Mouse (Mus musculus): ENCODE data around the gene Mefv.
"Not testable (repeated sequence)": the region's sequence is repeated elsewhere in the genome, so short reads cannot be mapped to it uniquely, and the experiment has no call there.

Mefv gene

DNA sequence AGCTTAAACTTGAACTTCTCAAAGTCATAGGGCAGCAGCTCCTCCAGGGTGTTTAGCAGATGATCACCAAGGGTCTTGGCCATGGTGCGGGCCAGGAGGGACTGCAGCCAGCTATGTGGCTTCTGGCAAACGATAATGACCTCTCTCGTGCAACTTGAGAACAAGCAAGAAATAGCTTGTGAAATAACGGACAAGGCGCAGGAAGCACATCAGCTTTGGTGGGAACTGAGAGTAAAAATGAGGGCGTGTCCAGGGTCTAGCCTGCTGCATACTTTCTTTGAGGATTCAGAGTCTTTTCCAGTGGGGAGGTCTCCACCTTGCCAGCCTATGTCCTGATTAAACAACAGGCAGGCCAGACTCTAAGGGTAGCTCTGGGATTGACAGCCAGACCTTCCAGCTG, at the start of gene Mefv:
TSS of gene Mefv (minus strand) at position 118 of the 400 bp plus-strand sequence.
- no peak for DNase-seq

DNA sequence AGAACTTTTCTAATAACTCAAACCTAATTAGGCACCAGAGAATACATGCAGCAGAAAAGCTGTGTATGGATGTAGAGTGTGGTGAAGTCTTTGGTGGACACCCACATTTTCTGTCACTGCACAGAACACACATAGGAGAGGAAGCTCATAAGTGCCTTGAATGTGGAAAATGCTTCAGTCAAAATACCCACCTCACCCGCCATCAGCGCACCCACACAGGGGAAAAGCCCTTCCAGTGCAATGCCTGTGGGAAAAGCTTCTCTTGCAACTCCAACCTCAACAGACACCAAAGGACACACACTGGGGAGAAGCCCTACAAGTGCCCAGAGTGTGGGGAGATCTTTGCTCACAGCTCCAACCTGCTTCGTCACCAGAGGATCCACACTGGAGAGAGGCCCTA, 31.1 kb upstream of the Mefv start:
- no peak for DNase-seq

DNA sequence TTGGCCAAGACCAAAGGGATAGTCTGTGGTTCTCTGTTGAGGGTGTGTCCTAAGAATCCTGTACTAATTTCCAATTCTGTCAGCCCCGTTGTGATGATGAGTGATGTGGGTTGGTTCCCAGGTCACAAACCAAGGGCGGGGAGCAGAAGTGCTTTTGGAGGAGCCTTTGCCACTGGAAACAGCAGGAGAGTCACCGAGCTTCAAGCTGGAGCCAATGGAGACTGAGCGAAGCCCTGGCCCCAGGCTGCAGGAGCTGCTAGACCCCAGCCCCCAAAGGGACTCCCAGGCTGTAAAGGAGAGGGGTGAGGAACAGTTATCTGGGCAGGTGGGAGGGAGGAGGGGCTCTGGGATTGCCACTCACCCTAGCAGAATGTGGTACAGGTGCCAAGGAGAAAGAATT, 27.8 kb upstream of the Mefv start:
- no peak for DNase-seq

DNA sequence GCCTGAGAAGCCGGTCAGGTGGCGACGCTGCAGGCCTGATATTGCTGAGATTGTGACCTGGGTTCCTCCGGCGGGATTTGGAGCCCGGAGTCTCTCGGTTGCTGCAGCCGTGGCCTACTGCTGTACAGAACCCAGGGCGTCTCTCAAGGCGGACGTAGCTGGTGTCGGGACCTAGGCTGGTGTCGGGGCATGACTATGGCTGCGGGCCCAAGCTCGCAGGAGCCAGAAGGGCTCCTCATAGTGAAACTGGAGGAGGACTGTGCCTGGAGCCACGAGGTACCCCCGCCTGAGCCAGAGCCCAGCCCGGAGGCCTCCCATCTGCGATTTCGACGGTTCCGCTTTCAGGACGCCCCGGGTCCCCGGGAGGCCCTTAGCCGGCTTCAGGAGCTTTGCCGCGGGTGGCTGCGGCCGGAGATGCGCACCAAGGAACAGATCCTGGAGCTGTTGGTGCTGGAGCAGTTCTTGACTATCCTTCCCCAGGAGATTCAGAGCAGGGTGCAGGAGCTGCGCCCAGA, 26.3 kb upstream of the Mefv start:
- no peak for DNase-seq

DNA sequence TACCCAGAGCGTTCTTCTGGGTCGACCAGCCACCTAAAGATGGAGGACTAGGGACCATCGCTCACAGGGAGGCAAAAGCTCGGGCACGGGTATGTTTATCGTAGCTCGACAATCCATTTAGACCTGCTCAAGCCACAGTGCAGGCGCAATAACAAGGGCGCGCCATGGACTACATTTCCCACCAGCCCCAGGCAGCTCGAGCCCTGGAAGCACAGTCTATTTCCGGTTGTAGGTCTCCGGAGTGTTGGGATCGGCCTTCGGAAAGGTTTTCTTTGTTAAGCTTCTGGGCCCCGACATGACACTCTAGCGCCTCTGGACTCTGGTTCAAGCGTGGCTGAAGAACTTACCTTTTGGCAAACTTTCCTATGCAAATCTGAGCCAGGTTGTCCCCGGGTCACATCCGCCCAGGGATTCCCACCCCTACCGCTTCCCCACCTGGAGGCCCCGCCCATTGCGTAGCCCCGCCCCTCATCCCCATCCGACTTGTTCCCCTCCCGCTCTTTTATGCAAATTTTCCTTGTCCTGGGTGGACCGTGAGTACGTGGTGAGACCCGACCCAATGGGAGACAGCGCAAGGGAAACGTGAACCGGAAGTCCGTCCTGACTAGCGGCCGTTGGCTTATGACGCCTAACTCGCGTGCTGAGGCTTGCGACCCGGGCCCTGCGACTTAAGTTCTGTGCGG, 25.7 kb upstream of the Mefv start, which contains the start of gene Zfp263:
TSS of gene Zfp263 (plus strand) at position 591 of the 683 bp plus-strand sequence.
- DNase-seq, result peak; percentile 96

DNA sequence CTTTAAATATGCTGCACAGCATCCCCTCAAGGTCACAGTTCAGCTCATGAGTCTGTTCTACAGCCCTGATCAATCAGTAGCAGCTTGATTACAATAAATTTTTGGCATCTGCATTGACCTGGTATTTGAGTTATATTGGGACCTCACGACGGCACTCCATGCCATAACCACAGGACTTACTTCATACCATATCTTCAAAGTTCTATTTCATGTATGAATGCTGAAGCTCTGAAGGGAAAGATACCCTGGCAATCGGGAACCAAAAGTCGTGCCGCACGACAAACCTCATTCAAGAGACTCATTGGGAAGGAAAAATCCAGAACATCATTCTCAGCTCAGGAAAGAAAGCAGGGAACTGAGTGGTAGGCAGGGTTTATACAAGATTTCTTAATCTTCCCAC, 24.6 kb upstream of the Mefv start:
- DNase-seq, result no peak

DNA sequence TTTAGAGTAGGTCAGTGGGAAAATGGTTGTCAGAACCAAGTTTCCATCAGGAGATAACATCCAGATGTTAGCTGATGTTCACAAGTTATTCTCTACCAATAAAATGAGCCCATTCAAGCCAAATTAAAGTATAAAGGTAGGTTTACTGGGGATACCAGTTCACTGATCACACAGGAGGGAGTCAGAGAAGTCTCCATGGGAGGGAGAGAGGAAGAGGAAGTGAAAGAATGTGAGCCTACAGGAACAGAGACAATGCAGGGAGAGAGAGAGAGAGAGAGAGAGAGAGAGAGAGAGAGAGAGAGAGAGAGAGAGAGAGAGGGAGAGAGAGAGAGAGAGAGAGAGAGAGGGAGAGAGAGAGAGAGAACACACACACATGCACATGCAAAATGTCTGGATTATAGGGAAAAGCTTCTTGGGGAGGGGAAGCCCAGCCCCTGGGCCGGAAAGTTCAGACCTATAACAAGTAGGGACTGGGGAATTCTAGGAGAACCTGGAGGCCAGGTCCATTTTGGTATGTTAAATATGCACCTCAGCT, 15.4 kb upstream of the Mefv start:
- DNase-seq, result no peak

DNA sequence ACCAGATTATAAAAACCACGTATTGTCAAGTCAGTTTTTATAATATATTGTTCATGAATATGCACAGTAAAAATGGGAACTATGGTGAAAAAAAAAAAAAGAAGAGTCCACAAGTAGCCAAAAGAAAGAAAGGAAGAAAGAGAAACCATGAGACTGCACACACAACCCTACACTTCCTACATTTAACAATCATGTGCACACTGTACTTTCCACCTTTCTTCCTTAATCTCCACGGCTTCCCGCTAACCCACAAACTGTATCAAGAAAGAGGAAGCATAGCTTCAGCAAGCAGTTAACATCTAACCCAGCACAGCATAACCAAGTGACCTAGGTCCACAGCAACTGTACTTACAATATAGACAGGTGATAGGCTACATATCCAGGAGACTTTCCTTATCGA, 14.7 kb upstream of the Mefv start:
- no peak for DNase-seq

DNA sequence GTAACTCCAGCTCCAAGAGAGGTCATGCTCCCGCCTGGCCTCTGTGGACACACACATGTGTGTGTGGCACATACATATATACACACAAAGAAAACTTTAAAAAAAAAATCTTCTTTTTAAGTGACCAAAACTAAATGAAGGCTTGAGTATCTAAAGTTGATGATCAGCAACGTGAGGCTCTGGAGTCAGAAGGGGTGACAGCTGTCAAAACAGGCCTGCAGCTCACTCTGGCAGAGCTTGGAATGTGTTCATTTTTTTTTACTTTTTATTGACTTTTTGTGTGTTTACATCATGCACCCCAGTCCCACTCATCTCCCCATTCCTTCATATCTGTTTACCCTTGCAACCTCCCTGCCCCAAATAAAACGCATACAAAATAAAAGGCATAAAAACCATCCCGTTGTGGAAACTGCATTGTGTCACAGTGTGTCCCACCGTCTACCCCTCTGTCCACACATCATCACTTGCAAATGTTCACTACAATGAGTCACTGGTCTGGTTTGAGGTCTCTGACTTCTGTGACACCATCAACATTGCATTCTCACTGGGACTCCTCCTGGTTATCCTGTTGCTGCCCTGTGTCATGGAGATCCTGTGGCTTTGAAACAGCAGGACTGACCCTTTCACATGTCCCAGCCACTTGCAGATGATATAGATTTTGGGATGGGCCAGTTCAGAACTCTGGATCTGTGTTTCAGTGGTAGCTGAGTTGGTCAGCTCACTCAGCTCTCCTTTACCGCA, 10.3 kb upstream of the Mefv start:
- DNase-seq, result no peak

DNA sequence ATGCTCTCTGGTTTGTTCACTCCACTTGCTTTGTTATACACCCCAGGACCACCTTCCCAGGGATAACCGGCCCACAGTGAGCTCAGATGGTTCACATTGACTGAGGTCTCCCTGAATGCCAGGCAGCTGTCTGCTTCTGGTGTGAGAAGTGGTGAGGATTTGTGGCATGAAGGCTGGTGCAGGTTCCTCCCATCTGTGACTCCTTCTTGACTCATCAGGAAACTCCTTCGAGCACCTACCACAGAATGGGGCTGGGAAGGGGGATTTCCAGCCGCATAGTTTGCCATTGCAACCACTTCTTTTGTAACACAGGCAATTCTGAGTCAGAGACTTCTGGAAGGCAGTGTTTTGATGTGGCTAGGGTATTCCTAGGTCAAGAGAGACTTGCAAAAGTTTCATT, 5.3 kb upstream of the Mefv start:
- no peak for DNase-seq

DNA sequence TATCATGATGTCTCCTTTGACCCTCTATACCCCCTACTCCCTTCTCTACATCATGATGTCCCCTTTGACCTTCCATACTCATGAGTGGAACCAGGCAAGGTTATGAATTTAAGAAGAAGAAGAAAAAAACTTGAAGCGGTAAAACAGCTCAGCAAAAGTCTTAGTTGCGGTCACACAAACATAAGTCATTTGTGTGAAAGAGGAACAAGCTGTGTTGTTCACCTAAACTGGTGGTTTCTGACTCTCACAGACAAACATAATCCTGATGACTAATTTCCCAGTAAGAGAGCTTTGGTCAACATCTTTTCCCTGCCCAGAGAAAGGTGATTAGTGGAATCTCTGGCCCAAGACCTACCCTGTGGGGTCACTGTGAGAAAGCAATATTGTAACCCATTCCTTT, 3.2 kb downstream of the Mefv start:
- DNase-seq, result no peak

DNA sequence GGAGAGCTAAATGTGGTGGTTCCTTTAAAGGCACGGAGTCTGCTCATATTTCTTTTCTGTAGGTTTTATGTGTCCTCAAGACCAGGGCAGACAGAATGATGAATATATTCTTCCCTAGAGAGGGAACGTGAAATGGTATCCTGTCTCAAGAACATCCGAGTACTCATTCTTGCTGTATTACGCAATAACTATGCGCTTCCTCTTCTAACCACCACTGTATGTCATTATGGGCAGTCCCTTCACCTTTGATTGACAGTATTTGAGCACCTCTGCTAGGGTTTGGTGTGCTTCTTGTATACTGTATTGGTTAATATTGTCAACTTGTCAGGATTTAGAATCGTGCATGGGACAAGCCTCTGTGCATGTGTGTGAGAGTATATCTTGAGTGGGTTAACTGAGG, 11.2 kb downstream of the Mefv start:
- no peak for DNase-seq

DNA sequence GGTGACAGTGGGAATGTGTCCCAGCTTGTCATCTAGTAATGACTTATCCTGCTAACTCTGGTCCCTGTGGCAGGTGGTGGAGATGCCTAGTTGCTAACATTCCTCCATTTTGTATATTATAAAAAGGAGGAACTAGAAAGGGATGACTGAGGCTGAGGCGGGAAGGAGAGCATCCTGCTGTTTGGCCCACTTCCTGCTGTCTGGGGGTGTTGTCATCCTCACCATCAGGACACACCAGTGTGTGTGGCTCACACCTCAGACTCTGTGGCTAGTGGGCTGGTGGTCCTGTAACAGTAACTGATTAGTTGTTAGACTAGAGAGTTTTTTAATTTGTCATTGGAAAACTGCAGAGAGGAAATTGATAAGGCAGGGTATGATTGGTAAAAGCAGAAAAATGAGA, 17.0 kb downstream of the Mefv start:
- no peak for DNase-seq

DNA sequence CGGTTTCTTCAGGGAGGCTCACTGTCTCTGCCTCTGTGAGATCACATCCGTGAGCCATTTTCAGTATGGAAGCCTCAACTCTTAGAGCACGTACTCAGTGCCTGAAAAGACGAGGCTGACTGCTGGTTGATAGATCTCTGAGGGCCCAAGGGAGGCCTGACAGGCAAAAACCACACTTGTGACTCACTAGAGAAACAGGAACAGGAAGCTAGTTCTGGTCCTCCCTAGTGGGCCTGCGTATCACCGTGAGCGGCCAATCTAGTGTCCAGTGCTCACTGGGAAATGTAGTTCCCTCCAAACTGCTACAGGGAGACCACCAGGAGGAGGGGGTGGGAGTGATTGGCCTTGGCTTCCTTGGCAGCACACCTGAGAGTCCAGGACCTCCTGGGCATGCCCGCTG, 18.6 kb downstream of the Mefv start:
- DNase-seq, result no peak

DNA sequence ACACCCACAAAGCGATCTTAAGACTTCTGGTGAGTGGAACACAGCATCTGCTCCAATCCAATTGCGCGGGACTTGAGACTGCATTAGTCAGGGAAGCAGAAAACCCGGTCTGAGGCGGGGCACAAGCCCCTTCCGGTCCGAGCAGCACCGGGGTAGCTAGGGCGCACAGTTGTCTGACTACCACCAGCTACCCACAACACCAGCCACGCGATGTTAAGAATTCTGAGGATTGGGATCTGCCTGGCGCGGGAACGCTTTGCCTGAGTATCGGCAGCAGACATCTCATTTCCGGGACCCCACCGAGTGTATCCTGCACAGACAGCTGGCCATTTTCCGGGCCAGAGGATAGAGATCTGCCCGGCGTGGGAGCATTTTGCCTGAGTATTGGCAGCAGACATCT, 28.3 kb downstream of the Mefv start:
- DNase-seq, result not testable (repeated sequence)
